Mouse (Mus musculus): Measurements from ENCODE around the gene Hvcn1.

The Hvcn1 gene

DNA sequence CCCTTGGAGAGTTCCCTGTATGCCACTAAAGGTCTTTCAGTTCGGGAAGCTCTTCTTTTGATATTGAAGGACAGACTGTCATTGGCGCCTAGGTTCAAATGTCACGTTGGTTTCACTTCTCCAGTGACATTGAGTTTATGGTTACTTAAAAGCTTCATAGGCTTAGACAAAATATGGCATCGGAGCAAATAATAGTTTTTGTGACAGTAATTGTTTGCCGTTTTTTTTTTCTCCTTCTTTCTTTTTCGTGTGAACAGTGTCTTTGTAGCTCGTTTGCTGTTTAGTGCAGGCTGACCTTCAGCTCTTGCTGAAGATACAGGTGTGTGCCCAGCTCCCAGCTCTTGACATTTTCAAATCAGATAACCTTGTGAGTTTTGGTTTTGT lies 79.2 kb downstream of the Hvcn1 start:
- in situ Hi-C loops (cut with MboI; ENCODE audit: unreplicated experiment in 2 of 2): no loop called here

GRCm38 (mm10) chr5:122286191-122286590 lies 79.6 kb downstream of the Hvcn1 start:
- in situ Hi-C loops (cut with MboI; ENCODE audit: unreplicated experiment in 2 of 2): no loop called here

DNA sequence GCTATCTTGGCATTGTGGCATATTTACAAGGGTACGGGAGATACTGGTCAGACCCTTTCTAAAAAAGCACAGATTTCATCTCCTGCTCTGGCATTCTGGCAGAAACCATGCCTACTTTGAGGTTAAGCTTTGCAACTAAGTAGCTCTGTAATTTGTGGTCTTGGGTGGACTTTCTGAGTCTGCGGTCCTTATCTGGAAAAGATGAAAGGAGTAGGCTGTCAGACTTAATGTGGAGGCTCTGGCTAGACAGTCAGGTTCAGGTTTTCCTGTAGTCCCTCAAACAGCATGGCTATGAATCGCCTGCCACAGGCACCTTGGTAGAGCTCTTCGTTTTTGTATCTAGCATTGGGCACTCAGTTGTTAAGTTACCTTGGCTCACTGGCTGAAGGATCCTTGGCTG lies 80.4 kb downstream of the Hvcn1 start:
- in situ Hi-C loops (cut with MboI; ENCODE audit: unreplicated experiment in 2 of 2): no loop called here

DNA sequence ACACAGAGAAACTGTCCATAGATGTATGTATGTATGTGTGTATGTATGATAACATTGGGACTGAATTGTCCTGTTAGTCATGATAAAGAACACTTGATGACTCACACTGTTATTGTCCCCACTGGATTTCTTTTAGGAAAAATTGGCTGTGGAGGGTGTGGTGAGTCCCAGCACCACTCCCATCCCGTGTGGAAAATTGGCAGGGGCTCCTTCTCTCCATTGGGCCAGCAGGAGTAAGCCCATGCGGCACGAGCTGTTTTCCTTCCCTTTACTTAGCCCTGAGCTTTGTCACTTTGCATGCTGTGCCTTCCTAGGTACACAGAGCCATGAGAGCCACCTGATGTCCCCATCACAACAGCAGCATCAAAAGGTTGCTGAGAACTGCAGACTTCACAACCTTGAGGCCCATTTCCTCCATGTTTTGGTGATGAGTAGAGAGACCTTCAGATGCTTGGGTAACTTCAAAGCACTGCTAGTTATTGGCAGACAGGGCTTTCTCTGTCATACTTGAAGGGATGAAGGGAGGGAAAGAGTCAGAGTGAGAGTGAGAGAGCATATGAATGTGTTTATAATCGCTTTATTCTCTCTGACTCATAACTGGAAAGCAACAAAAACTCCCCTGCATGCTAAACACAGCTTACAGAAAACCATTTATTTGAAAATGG lies 81.7 kb downstream of the Hvcn1 start:
- in situ Hi-C loops (cut with MboI; ENCODE audit: unreplicated experiment in 2 of 2): no loop called here

- in situ Hi-C loops (cut with MboI; ENCODE audit: unreplicated experiment in 2 of 2): no loop called here
Observed at GRCm38 (mm10) chr5:122291149-122291548, 84.5 kb downstream of the Hvcn1 start.
